Mouse (Mus musculus) MEL (cell line): ENCODE results near the gene Hpca. TPM values are rescaled to one million over a fixed set of nuclear protein-coding genes. Genes with fewer than 3 reads are reported as not detected.

Source experiments
- DNase-seq: peaks from one replicate; pipeline ENCODE4 v3.0.0; 2011; ENCODE audit warnings: low read depth, low spot score
- H3K27ac ChIP-seq: 2 replicates; pipeline ENCODE4 v1.5.1; 2012; ENCODE audit warnings: low read depth, mild to moderate bottlenecking, control low read depth, low read length, moderate library complexity; ENCODE audit not compliant: control insufficient read depth
- H3K27me3 ChIP-seq, 2 experiments: fragments of 150-350 bp in 1 of 2; sonication (generic) in 1 of 2; 2 replicates each; pipeline ENCODE4 v1.6.1; 2012; ENCODE audit warnings: low read length in 2 of 2, mild to moderate bottlenecking in 2 of 2, improper control_type of control experiment in 1 of 2, moderate library complexity in 1 of 2; ENCODE audit not compliant: insufficient read depth in 2 of 2, control insufficient read depth in 1 of 2
- H3K36me3 ChIP-seq, 2 experiments: 2 replicates each; pipeline ENCODE4 v1.6.1; 2012 to 2014; ENCODE audit warnings: low read length in 2 of 2, improper control_type of control experiment in 1 of 2, inconsistent platforms in 1 of 2, mild to moderate bottlenecking in 1 of 2; ENCODE audit not compliant: insufficient read depth in 2 of 2, control insufficient read depth in 1 of 2
- H3K4me1 ChIP-seq, 2 experiments: fragments of 150-350 bp in 1 of 2; sonication (generic) in 1 of 2; 2 replicates each; pipeline ENCODE4 v1.6.1; 2012; ENCODE audit warnings: low read length in 2 of 2, improper control_type of control experiment in 1 of 2, mild to moderate bottlenecking in 1 of 2; ENCODE audit not compliant: insufficient read depth in 2 of 2, control insufficient read depth in 1 of 2
- H3K4me3 ChIP-seq, 2 experiments: fragments of 150-350 bp in 1 of 2; sonication (generic) in 1 of 2; 2 replicates each; pipeline ENCODE4 v1.5.1; 2012; ENCODE audit warnings: low read depth in 2 of 2, low read length in 2 of 2, mild to moderate bottlenecking in 2 of 2, moderate library complexity in 2 of 2, control low read depth in 1 of 2, improper control_type of control experiment in 1 of 2; ENCODE audit not compliant: control insufficient read depth in 1 of 2, insufficient read depth in 1 of 2
- H3K79me2 ChIP-seq: 2 replicates; pipeline ENCODE4 v1.6.1; 2012; ENCODE audit warnings: mild to moderate bottlenecking, low read length, moderate library complexity; ENCODE audit not compliant: control insufficient read depth, poor library complexity, insufficient read depth
- H3K9ac ChIP-seq: 2 replicates; pipeline ENCODE4 v1.6.1; 2012; ENCODE audit warnings: low read depth, mild to moderate bottlenecking, control low read depth, low read length, moderate library complexity; ENCODE audit not compliant: control insufficient read depth, poor library complexity, severe bottlenecking
- H3K9me3 ChIP-seq: fragments of 150-350 bp; sonication (generic); replicated peaks from 2 replicates; pipeline ENCODE4 v1.6.1; 2012; ENCODE audit warnings: mild to moderate bottlenecking, low read length, improper control_type of control experiment, moderate library complexity; ENCODE audit not compliant: insufficient read depth
- CHD1 ChIP-seq: IDR thresholded peaks from 2 replicates; pipeline ENCODE4 v1.6.1; 2012; ENCODE audit warnings: low read depth, mild to moderate bottlenecking, inconsistent platforms, low read length, improper control_type of control experiment
- CHD2 ChIP-seq: IDR thresholded peaks from 2 replicates; pipeline ENCODE4 v1.6.1; 2011; ENCODE audit warnings: low read length, improper control_type of control experiment
- CTCF ChIP-seq, 3 experiments: IDR thresholded peaks in 2 of 3; conservative IDR thresholded peaks in 1 of 3; 2 replicates each; pipeline ENCODE4 v1.5.1; 2011 to 2012; ENCODE audit warnings: low read length in 3 of 3, low read depth in 2 of 3, mild to moderate bottlenecking in 2 of 3, improper control_type of control experiment in 1 of 3, inconsistent platforms in 1 of 3, mixed read lengths in 1 of 3, moderate library complexity in 1 of 3; ENCODE audit not compliant: control insufficient read depth in 1 of 3, insufficient read depth in 1 of 3, poor library complexity in 1 of 3, severe bottlenecking in 1 of 3
- E2F4 ChIP-seq: IDR thresholded peaks from 2 replicates; pipeline ENCODE4 v1.6.1; 2011; ENCODE audit warnings: low read depth, low read length, improper control_type of control experiment, borderline replicate concordance
- ELF1 ChIP-seq: IDR thresholded peaks from 2 replicates; pipeline ENCODE4 v1.6.1; 2014; ENCODE audit warnings: low read depth, mild to moderate bottlenecking, inconsistent platforms, low read length, improper control_type of control experiment, moderate library complexity
- ETS1 ChIP-seq: IDR thresholded peaks from 2 replicates; pipeline ENCODE4 v1.6.1; 2012; ENCODE audit warnings: low read depth, mild to moderate bottlenecking, inconsistent platforms, low read length, improper control_type of control experiment, moderate library complexity
- GABPA ChIP-seq: IDR thresholded peaks from 2 replicates; pipeline ENCODE4 v1.6.1; 2012; ENCODE audit warnings: low read depth, mild to moderate bottlenecking, inconsistent platforms, low read length, improper control_type of control experiment, moderate library complexity
- GATA1 ChIP-seq: IDR thresholded peaks from 2 replicates; pipeline ENCODE4 v1.6.1; 2011; ENCODE audit warnings: low read depth, low read length, improper control_type of control experiment
- HCFC1 ChIP-seq: IDR thresholded peaks from 2 replicates; pipeline ENCODE4 v1.6.1; 2012; ENCODE audit warnings: low read depth, mild to moderate bottlenecking, inconsistent platforms, low read length, improper control_type of control experiment, moderate library complexity
- JUND ChIP-seq: IDR thresholded peaks from 2 replicates; pipeline ENCODE4 v1.6.1; 2011; ENCODE audit warnings: low read depth, mild to moderate bottlenecking, improper control_type of control experiment, low read length
- MAFK ChIP-seq: IDR thresholded peaks from 2 replicates; pipeline ENCODE4 v1.6.1; 2011; ENCODE audit warnings: low read depth, mild to moderate bottlenecking, low read length, improper control_type of control experiment, borderline replicate concordance
- MAX ChIP-seq: IDR thresholded peaks from 2 replicates; pipeline ENCODE4 v1.6.1; 2011; ENCODE audit warnings: low read length, improper control_type of control experiment
- MAZ ChIP-seq: IDR thresholded peaks from 2 replicates; pipeline ENCODE4 v1.6.1; 2012; ENCODE audit warnings: low read depth, mild to moderate bottlenecking, inconsistent platforms, low read length, improper control_type of control experiment
- MEF2A ChIP-seq: IDR thresholded peaks from 2 replicates; pipeline ENCODE4 v1.6.1; 2014; ENCODE audit warnings: low read depth, mild to moderate bottlenecking, inconsistent platforms, low read length, improper control_type of control experiment; ENCODE audit not compliant: poor library complexity, insufficient replicate concordance, severe bottlenecking; ENCODE audit errors: extremely low read depth
- MXI1 ChIP-seq: IDR thresholded peaks from 2 replicates; pipeline ENCODE4 v1.6.1; 2011; ENCODE audit warnings: mild to moderate bottlenecking, low read depth, low read length, improper control_type of control experiment
- MYB ChIP-seq: IDR thresholded peaks from 2 replicates; pipeline ENCODE4 v1.6.1; 2011; ENCODE audit warnings: mild to moderate bottlenecking, low read depth, low read length, improper control_type of control experiment
- MYC ChIP-seq: IDR thresholded peaks from 2 replicates; pipeline ENCODE4 v1.6.1; 2011; ENCODE audit warnings: low read depth, mild to moderate bottlenecking, low read length, improper control_type of control experiment, moderate library complexity
- NRF1 ChIP-seq: IDR thresholded peaks from 2 replicates; pipeline ENCODE4 v1.6.1; 2014; ENCODE audit warnings: low read depth, mild to moderate bottlenecking, inconsistent platforms, low read length, improper control_type of control experiment, moderate library complexity; ENCODE audit not compliant: poor library complexity, insufficient read depth, severe bottlenecking
- POLR2A ChIP-seq, 2 experiments: IDR thresholded peaks; 2 replicates each; pipeline ENCODE4 v1.6.1; 2011 to 2012; ENCODE audit warnings: low read length in 2 of 2, mild to moderate bottlenecking in 2 of 2, control low read depth in 1 of 2, improper control_type of control experiment in 1 of 2, low read depth in 1 of 2, moderate library complexity in 1 of 2; ENCODE audit not compliant: control insufficient read depth in 1 of 2, insufficient read depth in 1 of 2, poor library complexity in 1 of 2
- POLR2AphosphoS2 ChIP-seq: IDR thresholded peaks from 2 replicates; pipeline ENCODE4 v1.6.1; 2011; ENCODE audit warnings: low read length, improper control_type of control experiment
- RAD21 ChIP-seq: IDR thresholded peaks from 2 replicates; pipeline ENCODE4 v1.6.1; 2011; ENCODE audit warnings: mild to moderate bottlenecking, low read depth, low read length, improper control_type of control experiment
- SMC3 ChIP-seq: IDR thresholded peaks from 2 replicates; pipeline ENCODE4 v1.6.1; 2011; ENCODE audit warnings: low read depth, low read length, improper control_type of control experiment
- TBP ChIP-seq: IDR thresholded peaks from 2 replicates; pipeline ENCODE4 v1.8.0; 2011; ENCODE audit warnings: low read depth, low read length, improper control_type of control experiment
- UBTF ChIP-seq: IDR thresholded peaks from 2 replicates; pipeline ENCODE4 v1.6.1; 2012; ENCODE audit warnings: low read depth, mild to moderate bottlenecking, inconsistent platforms, low read length, improper control_type of control experiment, moderate library complexity, borderline replicate concordance; ENCODE audit not compliant: insufficient read depth
- USF1 ChIP-seq: IDR thresholded peaks from 2 replicates; pipeline ENCODE4 v1.6.1; 2014; ENCODE audit warnings: low read depth, mild to moderate bottlenecking, inconsistent platforms, low read length, improper control_type of control experiment, moderate library complexity
- USF2 ChIP-seq, 2 experiments: IDR thresholded peaks; 2 replicates each; pipeline ENCODE4 v1.6.1; 2011 to 2012; ENCODE audit warnings: improper control_type of control experiment in 2 of 2, low read length in 2 of 2, borderline replicate concordance in 1 of 2, inconsistent platforms in 1 of 2, low read depth in 1 of 2, mild to moderate bottlenecking in 1 of 2; ENCODE audit not compliant: insufficient read depth in 1 of 2
- ZMIZ1 ChIP-seq: IDR thresholded peaks from 2 replicates; pipeline ENCODE4 v1.6.1; 2012; ENCODE audit warnings: low read depth, mild to moderate bottlenecking, inconsistent platforms, low read length, improper control_type of control experiment, moderate library complexity
- ZNF384 ChIP-seq: IDR thresholded peaks from 2 replicates; pipeline ENCODE4 v1.6.1; 2012; ENCODE audit warnings: low read depth, mild to moderate bottlenecking, inconsistent platforms, low read length, improper control_type of control experiment
- polyA plus RNA-seq, 2 experiments: library from polyadenylated mRNA; stranded (reverse) in 1 of 2; unstranded in 1 of 2; fragments of >175 nt in 1 of 2; fragments of >200 nt in 1 of 2; gene quantifications; 2 replicates each; pipeline versions ENCODE4 v1.2.1 to v1.2.4; 2012; ENCODE audit warnings: low replicate concordance in 2 of 2, low read depth in 1 of 2; ENCODE audit not compliant: insufficient read length in 2 of 2, insufficient read depth in 1 of 2, missing spikeins in 1 of 2
- total RNA-seq: library from RNA; depleted of rRNA; stranded (reverse); fragments of 300-350 nt; gene quantifications from 2 replicates; pipeline ENCODE4 v1.2.3, GENCODE M21; 2012

Gene Hpca
- total and polyA plus RNA-seq, 3 experiments = 0.39 to 1.1 TPM; not detected in 1

- Histone ChIP-seq H3K9ac (peak overlapping the region; percentile 51; the same call in 1 of the 2 replicates), H3K27me3 (no peaks in the 10 kb centered on the region), H3K36me3 (peaks cover 0 to 5% of the 10 kb centered on the region in 2 experiments; a peak in 2 of 4 replicates), H3K27ac (no peak overlapping the region), H3K4me3 (peak overlapping the region; percentile 43 to 74), H3K4me1 (peaks cover 6 to 17% of the 10 kb centered on the region in 2 experiments; a peak in 3 of 4 replicates), H3K9me3 (no peaks in the 10 kb centered on the region), H3K79me2 (no peaks in the 10 kb centered on the region; the same call in 1 of the 2 replicates)
- TF ChIP-seq NRF1 (no peak), MAFK (peak; percentile 56; the same call in 1 of the 2 replicates), ELF1 (no peak), CHD1 (no peak), CHD2 (no peak), CTCF (IDR thresholded peaks at IDR 0.05 in 2 of 3, conservative IDR thresholded peaks at IDR 0.05 in 1 of 3; ENCODE audit: control insufficient read depth in 1 of 3, insufficient read depth in 1 of 3, low read depth in 2 of 3, low read length in 3 of 3, poor library complexity in 1 of 3, severe bottlenecking in 1 of 3) (no peak), MAX (peak; percentile 50; the same call in 1 of the 2 replicates), GATA1 (no peak), POLR2A (IDR thresholded peaks at IDR 0.05; ENCODE audit: control insufficient read depth in 1 of 2, insufficient read depth in 1 of 2, low read depth in 1 of 2, low read length in 2 of 2, poor library complexity in 1 of 2) (no peak), MYC (no peak), GABPA (no peak), UBTF (no peak), E2F4 (no peak), POLR2AphosphoS2 (no peak), ZMIZ1 (no peak), MYB (no peak), TBP (no peak)
- no peak for DNase-seq
Measured at GRCm38 (mm10) chr4:129129387-129129786, 7.6 kb upstream of the Hpca start.

GRCm38 (mm10) chr4:129128582-129129338 is 6.9 kb upstream of the Hpca start:
- peak overlapping the region in 1 of 2 experiments; percentile 43; a peak in 3 of 4 replicates for H3K4me3 ChIP-seq
- no peak overlapping the region; the same call in 1 of the 2 replicates for H3K9ac ChIP-seq
- peaks cover 6 to 17% of the 10 kb centered on the region in 2 experiments; a peak in 3 of 4 replicates for H3K4me1 ChIP-seq
- no peaks in the 10 kb centered on the region; the same call in 1 of the 2 replicates for H3K79me2 ChIP-seq
- H3K27ac ChIP-seq = no peak overlapping the region
- no peaks in the 10 kb centered on the region for H3K9me3 ChIP-seq
- no peaks in the 10 kb centered on the region for H3K27me3 ChIP-seq
- H3K36me3 ChIP-seq = peaks cover 0 to 3% of the 10 kb centered on the region in 2 experiments; a peak in 1 of 4 replicates
- peak; percentile 36 for DNase-seq
- TF ChIP-seq MEF2A (no peak), SMC3 (no peak), MAZ (no peak), ELF1 (no peak), POLR2AphosphoS2 (no peak), HCFC1 (no peak), USF1 (peak; percentile 88), MXI1 (peak; percentile 52; the same call in 1 of the 2 replicates), ETS1 (no peak), TBP (no peak), GATA1 (0 out of 2 replicates have a peak, but pooled peaks have one; percentile 7), MAFK (no peak), E2F4 (no peak), JUND (no peak), NRF1 (no peak), MYC (no peak; the same call in 1 of the 2 replicates), USF2 (IDR thresholded peaks at IDR 0.05; ENCODE audit: borderline replicate concordance in 1 of 2, insufficient read depth in 1 of 2, low read depth in 1 of 2, low read length in 2 of 2) (peak in 1 of 2 experiments; percentile 55; a peak in 2 of 4 replicates), RAD21 (no peak), ZNF384 (no peak)
